Mouse (Mus musculus) embryonic facial prominence, embryonic 11.5 days (tissue): Measurements from ENCODE around the gene Slc25a51. TPM values are rescaled to one million over a fixed set of nuclear protein-coding genes. Genes with fewer than 3 reads are reported as not detected.

Experiments
- ATAC-seq: fragments of 200-750 bp; cut with Nextera tagmentation; replicated peaks from 2 replicates; pipeline ENCODE4 v1.8.0; 2017; ENCODE audit warnings: low read depth; ENCODE audit not compliant: insufficient number of reproducible peaks, low FRiP score, low TSS enrichment
- DNase-seq: peaks from one replicate; pipeline ENCODE4 v3.0.0-alpha.2; 2015; ENCODE audit warnings: low spot score
- H3K27ac ChIP-seq: fragments of 300-500 bp; sonication (generic); replicated peaks from 2 replicates; pipeline ENCODE4 v1.5.1; 2014; ENCODE audit warnings: mild to moderate bottlenecking, low read depth, low read length, control low read depth
- H3K27me3 ChIP-seq: fragments of 300-500 bp; sonication (generic); 2 replicates; pipeline ENCODE4 v1.6.1; 2014; ENCODE audit warnings: mild to moderate bottlenecking, low read length, moderate library complexity, mixed read lengths; ENCODE audit not compliant: control insufficient read depth, insufficient read depth
- H3K36me3 ChIP-seq: fragments of 300-500 bp; sonication (generic); replicated peaks from 2 replicates; pipeline ENCODE4 v1.6.1; 2014; ENCODE audit warnings: low read depth, mild to moderate bottlenecking, low read length, moderate library complexity, mixed read lengths; ENCODE audit not compliant: control insufficient read depth, insufficient read depth
- H3K4me1 ChIP-seq: fragments of 300-500 bp; sonication (generic); 2 replicates; pipeline ENCODE4 v1.6.1; 2014; ENCODE audit warnings: low read length, mixed read lengths; ENCODE audit not compliant: control insufficient read depth, insufficient read depth
- H3K4me2 ChIP-seq: fragments of 300-500 bp; sonication (generic); 2 replicates; pipeline ENCODE4 v1.6.1; 2014; ENCODE audit warnings: low read depth, mild to moderate bottlenecking, control low read depth, low read length, moderate library complexity
- H3K4me3 ChIP-seq: fragments of 300-500 bp; sonication (generic); 2 replicates; pipeline ENCODE4 v1.5.1; 2014; ENCODE audit warnings: low read depth, low read length, control low read depth
- H3K9ac ChIP-seq: fragments of 300-500 bp; sonication (generic); replicated peaks from 2 replicates; pipeline ENCODE4 v1.6.1; 2014; ENCODE audit warnings: mild to moderate bottlenecking, control low read depth, low read length
- H3K9me3 ChIP-seq: fragments of 300-500 bp; sonication (generic); replicated peaks from 2 replicates; pipeline ENCODE4 v1.6.1; 2016; ENCODE audit warnings: mild to moderate bottlenecking, low read length, inconsistent platforms, mixed read lengths; ENCODE audit not compliant: control insufficient read depth
- WGBS: fragments of 180-500 bp; shearing (Covaris S2); extraction: QIAGEN DNeasy Blood & Tissue Kit; methylation state at CpG from one replicate; pipeline ENCODE4 v1.1.7; 2014; 5-methylcytosine and 5-hydroxymethylcytosine counted together
- polyA plus RNA-seq: library from polyadenylated mRNA; unstranded; fragments of >200 nt; fragmentation: Nextera tagmentation; extraction: Ambion mirVana; gene quantifications from 2 replicates; pipeline ENCODE4 v1.2.1, GENCODE M21; 2014

Gene Slc25a51
- polyA plus RNA-seq, 1 experiment from 2014 or later: 78.6 TPM

DNA sequence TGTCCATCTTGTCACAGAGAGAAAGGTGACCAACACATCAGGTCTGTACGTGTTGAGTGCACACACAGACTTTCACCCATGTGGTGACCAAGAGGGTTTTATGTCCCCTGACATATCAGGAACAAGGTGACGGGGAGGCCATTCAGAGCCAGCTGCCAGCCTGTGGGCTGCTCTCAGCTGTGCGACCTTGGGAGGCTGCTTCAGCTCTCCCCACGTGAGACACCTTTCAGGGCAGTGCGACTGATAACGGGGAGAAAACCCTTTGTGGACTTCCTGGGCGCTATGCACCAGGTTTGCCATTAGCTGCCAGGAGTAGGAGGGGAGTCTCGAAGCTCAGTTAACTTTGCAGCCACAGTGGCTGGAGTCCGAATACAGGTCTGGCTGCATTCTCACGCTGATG lies 14.1 kb upstream of the Slc25a51 start:
- no peaks in the 10 kb centered on the region for H3K36me3 ChIP-seq
- H3K4me2 ChIP-seq: no peak overlapping the region
- H3K4me3 ChIP-seq: no peak overlapping the region
- no peaks in the 10 kb centered on the region for H3K27me3 ChIP-seq
- ATAC-seq: no peak
- 88% methylated on average over 10 of the region's 10 CpGs for WGBS
- DNase-seq: no peak
- H3K9me3 ChIP-seq: no peaks in the 10 kb centered on the region
- H3K4me1 ChIP-seq: peaks cover 3% of the 10 kb centered on the region
- no peak overlapping the region for H3K27ac ChIP-seq
- no peak overlapping the region for H3K9ac ChIP-seq

- Histone ChIP-seq H3K9ac (peak overlapping the region; percentile 18; the same call in 1 of the 2 replicates), H3K27me3 (no peaks in the 10 kb centered on the region), H3K27ac (no peak overlapping the region; the same call in 1 of the 2 replicates), H3K4me3 (no peak overlapping the region), H3K36me3 (no peaks in the 10 kb centered on the region), H3K4me1 (peaks cover 3% of the 10 kb centered on the region), H3K4me2 (no peak overlapping the region), H3K9me3 (no peaks in the 10 kb centered on the region)
- WGBS: 68% methylated on average over 11 of the region's 11 CpGs
- peak; percentile 54 for DNase-seq
- no peak for ATAC-seq
These were observed 13.1 kb upstream of the Slc25a51 start for GRCm38 (mm10) chr4:45421519-45422260.

DNA sequence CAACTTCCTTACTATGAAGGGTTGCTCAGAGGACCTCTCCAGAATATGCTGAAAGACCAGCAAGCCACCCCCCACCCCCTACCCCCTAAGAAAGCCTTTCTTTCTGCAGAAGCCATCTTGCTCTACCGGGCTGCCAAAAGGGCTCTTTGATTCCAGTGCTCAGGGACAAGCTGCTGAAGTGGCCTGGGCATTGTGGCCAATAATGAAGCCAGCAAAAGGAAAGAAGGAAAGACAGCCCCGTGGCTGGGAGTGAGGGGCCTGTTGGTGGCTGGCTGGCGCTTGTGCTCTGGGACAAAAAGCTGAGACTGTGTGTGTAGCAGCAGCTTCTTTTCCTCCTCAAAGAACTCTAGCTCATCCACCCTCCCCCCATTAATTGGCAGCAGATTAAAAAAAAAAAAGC lies 12.2 kb upstream of the Slc25a51 start:
- Histone ChIP-seq H3K27me3 (no peaks in the 10 kb centered on the region), H3K4me1 (peaks cover 3% of the 10 kb centered on the region), H3K9me3 (no peaks in the 10 kb centered on the region), H3K4me2 (no peak overlapping the region), H3K4me3 (no peak overlapping the region), H3K27ac (no peak overlapping the region), H3K36me3 (no peaks in the 10 kb centered on the region), H3K9ac (no peak overlapping the region; the same call in 1 of the 2 replicates)
- no peak for DNase-seq
- ATAC-seq: no peak
- WGBS: 36% methylated on average over 3 of the region's 3 CpGs

- no peak for DNase-seq
- ATAC-seq: no peak
- H3K9ac ChIP-seq: no peak overlapping the region
- no peak overlapping the region for H3K4me2 ChIP-seq
- H3K4me1 ChIP-seq: peaks cover 3% of the 10 kb centered on the region
- H3K27ac ChIP-seq: no peak overlapping the region
- H3K27me3 ChIP-seq: no peaks in the 10 kb centered on the region
- H3K4me3 ChIP-seq: no peak overlapping the region
- WGBS: 80% methylated on average over 4 of the region's 4 CpGs
- H3K36me3 ChIP-seq: no peaks in the 10 kb centered on the region
- no peaks in the 10 kb centered on the region for H3K9me3 ChIP-seq
These were observed 10.5 kb upstream of the Slc25a51 start for GRCm38 (mm10) chr4:45419051-45419450.

- Histone ChIP-seq H3K27me3 (no peaks in the 10 kb centered on the region), H3K4me1 (peaks cover 3% of the 10 kb centered on the region), H3K4me3 (no peak overlapping the region), H3K9me3 (no peaks in the 10 kb centered on the region), H3K4me2 (no peak overlapping the region; the same call in 1 of the 2 replicates), H3K27ac (no peak overlapping the region), H3K36me3 (no peaks in the 10 kb centered on the region), H3K9ac (peak overlapping the region; percentile 22; the same call in 1 of the 2 replicates)
- ATAC-seq: no peak
- peak; percentile 79 for DNase-seq
- 27% methylated on average over 10 of the region's 11 CpGs for WGBS
These were observed 9.8 kb upstream of the Slc25a51 start for GRCm38 (mm10) chr4:45418229-45418950.

GRCm38 (mm10) chr4:45416314-45416713 lies 7.7 kb upstream of the Slc25a51 start:
- no peak for DNase-seq
- ATAC-seq: no peak
- Histone ChIP-seq H3K4me3 (no peak overlapping the region), H3K36me3 (no peaks in the 10 kb centered on the region), H3K9me3 (no peaks in the 10 kb centered on the region), H3K27me3 (no peaks in the 10 kb centered on the region), H3K4me2 (no peak overlapping the region), H3K4me1 (peaks cover under 1% of the 10 kb centered on the region), H3K27ac (no peak overlapping the region), H3K9ac (no peak overlapping the region)
- 67% methylated on average over 7 of the region's 7 CpGs for WGBS

DNA sequence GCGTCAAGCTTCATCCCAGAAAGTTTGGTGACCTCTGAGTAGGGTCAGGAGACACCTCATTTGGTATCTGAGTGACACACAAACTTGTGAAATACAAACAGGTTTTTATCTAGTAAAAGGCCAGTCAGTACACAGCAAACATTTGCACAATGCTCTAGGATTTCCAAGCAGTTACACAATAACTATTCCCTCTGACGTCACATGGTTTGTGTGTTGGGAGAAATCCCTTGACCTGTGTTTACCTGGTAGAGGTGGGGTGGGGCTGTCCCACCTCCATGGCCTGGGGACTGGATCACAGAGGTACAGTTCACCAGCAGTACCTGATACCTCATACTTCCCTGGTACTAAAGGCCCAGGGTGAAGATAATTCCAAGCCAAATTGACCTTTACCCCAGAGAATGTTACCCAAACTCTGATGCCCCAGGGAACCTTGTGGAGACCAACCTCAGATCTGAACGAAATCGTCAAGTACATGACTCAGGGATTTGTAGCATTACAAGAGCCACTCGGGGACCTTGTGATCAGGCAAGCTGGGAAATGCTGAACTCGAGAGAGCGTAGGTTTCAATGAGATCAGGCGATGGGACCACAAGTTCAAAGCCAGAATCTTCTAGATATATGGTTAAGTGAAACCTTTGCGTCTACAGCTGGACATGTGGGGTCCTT lies 5.2 kb upstream of the Slc25a51 start:
- ATAC-seq (no peak), DNase-seq (no peak)
- Histone ChIP-seq H3K36me3 (no peaks in the 10 kb centered on the region), H3K27ac (no peak overlapping the region), H3K9ac (no peak overlapping the region), H3K27me3 (no peaks in the 10 kb centered on the region), H3K4me3 (no peak overlapping the region), H3K9me3 (no peaks in the 10 kb centered on the region), H3K4me2 (no peak overlapping the region), H3K4me1 (no peaks in the 10 kb centered on the region)
- WGBS: 76% methylated on average over 9 of the region's 9 CpGs
